Mouse (Mus musculus) cerebellum, adult 9-11 months (tissue): ENCODE measurements at regions not wholly inside any gene's neighbourhood (a gene's known extent, or its start where the extent isn't known, plus 50 kb on each side); places are given as distances from the start of the nearest gene placed in this dataset.

ENCODE experiments used
- DNase-seq: peaks from one replicate; pipeline ENCODE4 v3.0.0; 2022

GRCm38 (mm10) chr1:75612083-75612720 is 66.1 kb downstream of the Slc4a3 start:
- no peak for DNase-seq

DNA sequence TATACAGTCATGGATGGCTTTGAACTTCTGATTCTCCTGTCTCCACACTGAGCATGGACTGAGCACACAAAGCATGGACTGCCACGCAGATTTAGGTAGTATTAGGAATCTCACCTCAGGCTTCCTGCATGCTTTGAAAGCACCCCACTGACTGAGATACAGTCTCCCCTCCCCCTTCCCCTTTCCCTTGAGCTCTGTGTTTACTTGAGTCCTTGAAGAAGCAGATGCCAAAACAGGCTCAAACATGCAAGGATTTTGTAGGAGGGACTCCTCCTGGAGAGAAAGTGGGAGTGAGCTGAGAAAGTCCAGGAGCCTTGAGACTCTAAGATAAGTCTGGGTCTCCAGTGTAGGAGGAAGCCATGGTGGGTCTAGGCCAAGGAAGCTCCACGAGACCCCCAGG is 67.1 kb downstream of the Slc4a3 start:
- DNase-seq, result no peak

- DNase-seq, result peak; percentile 30
Observed at GRCm38 (mm10) chr1:75616971-75617370, 70.9 kb downstream of the Slc4a3 start.

GRCm38 (mm10) chr1:75618367-75618790 is 72.3 kb downstream of the Slc4a3 start:
- peak; percentile 57 for DNase-seq

GRCm38 (mm10) chr1:75630287-75630686 is 84.2 kb downstream of the Slc4a3 start:
- DNase-seq, result no peak

DNA sequence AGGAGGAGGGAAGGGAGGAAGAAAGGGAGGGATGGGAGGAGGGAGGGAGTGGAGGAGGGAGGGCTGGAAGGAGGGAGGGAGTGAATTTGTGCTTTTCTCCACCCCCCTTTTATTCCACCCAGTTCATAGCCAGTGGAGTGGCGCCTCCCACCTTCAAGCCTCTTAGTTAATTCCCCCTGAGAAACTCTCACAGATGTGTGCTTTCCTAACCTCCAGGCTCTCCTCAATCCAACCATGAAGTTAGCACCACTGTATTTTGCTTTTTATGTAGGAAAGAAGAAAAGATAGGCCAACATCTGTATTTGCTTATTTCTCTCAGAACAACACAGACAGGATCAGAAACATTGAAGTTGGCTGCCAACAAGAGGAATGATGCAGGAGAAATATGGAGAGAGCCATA is 85.7 kb downstream of the Slc4a3 start:
- DNase-seq, result no peak

- DNase-seq, result no peak
Observed at GRCm38 (mm10) chr1:75635591-75635990, 89.5 kb downstream of the Slc4a3 start.

DNA sequence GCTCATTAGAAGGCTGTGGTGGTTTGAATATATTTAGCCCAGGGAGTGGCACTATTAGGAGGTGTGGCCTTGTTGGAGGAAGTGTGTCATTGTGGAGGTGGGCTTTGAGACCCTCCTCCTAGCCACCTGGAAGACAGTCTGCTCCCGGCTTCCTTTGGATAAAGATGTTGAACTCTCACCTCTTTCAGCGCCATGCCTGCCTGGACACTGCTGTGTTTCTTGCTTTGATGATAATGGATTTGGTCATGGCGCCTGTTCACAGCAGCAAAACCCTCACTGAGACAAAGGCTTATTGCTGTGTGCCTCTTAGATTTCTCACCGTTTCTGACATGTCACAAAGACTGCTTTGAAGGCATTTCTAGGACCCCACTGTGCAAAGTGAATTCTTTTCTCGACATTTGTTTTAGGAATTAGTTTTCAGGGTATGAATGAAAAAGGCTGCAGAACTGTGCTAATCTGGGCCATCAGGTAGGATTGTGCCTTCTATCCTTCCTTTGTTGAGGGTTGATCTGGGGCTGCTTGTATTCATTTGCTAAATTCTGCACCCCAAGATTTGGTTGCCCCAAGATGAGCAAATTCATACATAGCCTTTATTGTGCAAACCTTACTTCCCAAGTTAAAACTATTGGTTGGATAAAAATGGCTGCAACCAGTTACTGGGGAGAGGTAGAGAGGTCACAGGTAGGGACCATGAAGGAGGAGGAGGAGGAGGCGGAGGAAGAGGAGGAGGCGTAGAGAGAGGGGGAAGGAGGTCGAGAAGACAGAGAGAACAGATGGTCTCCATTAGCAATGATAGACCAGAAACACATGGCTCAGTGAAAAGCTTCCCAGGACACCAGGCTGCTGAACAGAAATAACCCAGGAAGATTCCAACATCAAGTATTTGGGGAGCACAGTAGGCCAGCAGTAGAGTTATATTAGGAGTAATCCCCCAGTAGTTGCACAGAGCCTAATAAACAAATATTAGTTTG is 93.2 kb downstream of the Slc4a3 start:
- no peak for DNase-seq

DNA sequence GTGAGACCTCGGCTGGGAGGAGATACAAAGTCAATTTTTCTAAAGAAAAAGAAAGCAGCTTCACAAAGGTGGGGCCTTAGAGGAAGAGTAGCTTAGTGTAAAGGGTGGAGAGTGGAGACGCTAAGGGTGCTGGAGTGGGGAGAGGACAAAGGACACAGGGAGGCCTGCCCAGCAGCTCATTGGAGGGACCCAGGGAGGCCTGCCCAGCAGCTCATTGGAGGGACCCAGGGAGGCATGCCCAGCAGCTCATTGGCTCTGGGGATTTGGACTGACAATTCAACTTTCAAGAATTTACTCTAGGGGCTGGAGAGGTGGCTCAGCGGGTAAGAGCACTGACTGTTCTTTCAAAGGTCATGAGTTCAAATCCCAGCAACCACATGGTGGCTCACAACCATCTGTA is 96.4 kb downstream of the Slc4a3 start:
- no peak for DNase-seq

DNA sequence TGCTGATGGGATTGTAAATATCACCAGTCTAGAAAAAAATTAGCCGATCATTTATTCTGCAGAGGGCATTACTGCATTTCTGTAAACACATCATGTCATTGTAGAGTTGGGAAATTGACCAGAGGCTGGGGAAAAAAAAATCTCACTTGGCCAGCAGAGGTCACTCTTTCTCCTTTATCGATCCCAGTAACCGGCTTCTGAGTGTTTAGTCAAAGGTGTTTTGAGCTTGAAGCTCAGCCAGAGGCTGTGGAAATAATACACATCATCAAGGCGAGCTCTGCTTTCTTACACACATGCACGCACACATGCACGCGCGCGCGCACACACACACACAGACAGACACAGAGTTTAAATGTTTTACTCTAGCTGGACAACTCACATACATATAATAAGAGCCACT is 106.5 kb downstream of the Slc4a3 start:
- DNase-seq, result peak; percentile 47

DNA sequence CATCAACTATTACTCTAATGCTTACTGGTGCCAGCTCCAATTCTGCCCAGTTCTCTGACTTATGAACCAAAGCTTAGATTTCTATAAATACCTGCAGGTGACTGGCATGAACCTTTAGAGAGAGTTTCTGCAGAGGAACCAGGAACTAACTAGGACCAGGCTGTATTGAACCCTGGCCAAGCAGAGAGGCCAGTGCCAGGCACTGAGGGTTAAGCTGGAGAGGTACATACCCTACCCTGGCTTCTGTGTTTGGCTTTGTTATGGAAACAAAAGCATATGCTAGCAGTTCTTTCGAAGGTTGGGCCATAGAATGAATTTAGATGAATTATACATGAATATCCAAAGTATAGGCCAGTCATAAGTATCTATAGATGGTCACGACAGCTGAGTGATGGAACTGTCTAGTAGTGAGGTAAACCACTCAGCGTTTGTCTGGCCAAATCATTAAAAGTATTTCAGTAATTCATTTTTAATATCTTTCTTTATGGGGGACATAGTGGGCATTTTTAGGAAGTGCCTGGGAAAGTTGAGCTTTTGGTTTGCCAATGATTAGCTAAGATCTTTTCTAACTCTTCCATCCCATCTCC is 107.0 kb downstream of the Slc4a3 start:
- DNase-seq, result peak; percentile 8

- DNase-seq, result peak; percentile 70
Observed at GRCm38 (mm10) chr1:75653671-75654076, 107.6 kb downstream of the Slc4a3 start.

DNA sequence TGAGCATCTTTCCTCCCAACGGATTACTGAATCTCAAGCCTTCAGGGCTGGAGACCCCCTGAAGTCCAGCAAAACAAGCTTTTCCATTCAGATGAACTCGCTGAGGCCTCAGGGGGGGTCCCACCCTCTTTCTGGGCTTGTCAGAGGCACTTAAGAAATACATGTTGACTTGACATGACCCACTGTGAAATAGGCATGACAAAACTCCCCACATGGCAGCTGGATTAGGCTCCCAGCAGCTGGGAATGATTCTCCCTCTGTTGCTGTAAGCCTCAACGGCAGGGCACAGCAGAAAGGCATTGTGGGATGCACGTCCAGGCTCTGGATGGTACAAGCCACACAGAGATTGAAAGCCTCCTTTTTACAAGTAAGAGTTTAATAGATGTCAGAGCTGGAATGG is 110.5 kb downstream of the Slc4a3 start:
- no peak for DNase-seq

- DNase-seq, result no peak
Observed at GRCm38 (mm10) chr1:75660336-75661100, 114.5 kb downstream of the Slc4a3 start.

GRCm38 (mm10) chr1:75662141-75662990 is 116.3 kb downstream of the Slc4a3 start:
- no peak for DNase-seq

DNA sequence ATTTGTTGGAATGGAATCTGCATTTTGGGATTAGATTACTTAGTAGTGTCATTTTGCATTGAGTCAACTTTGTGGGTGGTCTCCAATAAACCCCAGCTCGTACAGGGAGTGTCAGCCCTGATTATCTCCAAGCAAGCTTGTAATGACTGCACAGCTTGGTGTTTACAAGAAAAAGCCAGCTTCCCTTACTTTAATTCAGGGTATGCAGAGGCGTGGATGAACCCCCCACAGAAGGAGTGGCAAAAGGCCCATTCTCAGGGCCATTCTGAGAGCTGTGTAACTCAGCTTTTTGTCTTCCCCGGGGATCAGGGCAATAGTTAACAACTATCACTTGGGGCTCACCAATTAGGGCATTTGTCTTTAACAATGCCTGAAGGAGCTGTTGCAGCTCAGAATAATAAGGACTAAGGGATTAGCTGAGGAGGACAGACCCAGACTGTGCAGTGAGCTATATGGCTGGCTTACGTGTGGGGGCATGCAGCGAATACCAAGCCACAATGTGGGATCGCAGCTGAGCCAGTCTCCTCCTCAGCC is 121.7 kb downstream of the Slc4a3 start:
- no peak for DNase-seq

DNA sequence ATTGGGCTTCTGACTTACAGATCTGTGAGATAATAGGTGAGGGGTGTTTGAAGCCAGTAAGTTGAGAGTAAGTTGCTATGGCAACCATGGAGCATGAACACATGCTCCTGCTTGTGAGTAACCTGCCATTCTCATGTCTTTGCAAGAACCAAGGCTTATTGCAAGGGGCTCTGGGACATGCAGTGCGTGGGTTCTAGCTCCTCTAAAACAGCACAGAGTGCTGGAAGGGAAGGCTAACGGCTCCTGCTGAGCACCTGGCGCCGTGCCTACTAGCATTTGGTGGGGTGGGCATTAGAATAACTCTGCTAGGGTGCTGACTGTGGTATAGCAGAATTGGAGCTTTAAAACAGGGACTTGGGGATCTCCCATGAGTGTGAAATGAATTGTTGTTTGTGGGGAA is 130.2 kb downstream of the Slc4a3 start:
- no peak for DNase-seq

GRCm38 (mm10) chr1:75677695-75678094 is 131.6 kb downstream of the Slc4a3 start:
- DNase-seq, result no peak

DNA sequence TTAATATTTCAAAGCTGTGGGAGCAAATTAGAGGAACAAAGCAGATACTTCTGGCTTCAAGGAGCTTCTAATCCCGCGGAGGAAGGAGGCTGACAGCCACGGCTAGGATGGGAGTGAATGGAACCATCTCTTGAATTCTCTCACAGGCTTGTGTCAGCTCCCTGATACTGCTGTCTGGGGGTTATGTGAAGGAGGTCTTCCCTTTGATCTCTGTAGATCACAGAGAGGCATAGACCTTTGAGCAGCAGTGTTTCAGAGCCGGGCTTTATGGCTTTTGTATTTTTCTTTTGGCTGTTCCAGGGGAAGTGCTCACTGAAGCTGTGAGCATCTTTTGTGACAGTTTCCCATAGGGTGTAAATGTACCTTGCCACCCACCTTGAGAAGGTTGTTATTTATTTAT is 132.2 kb downstream of the Slc4a3 start:
- no peak for DNase-seq

- no peak for DNase-seq
Observed at GRCm38 (mm10) chr1:75680366-75680765, 134.3 kb downstream of the Slc4a3 start.

- DNase-seq, result no peak
Observed at GRCm38 (mm10) chr1:75681913-75682312, 135.8 kb downstream of the Slc4a3 start.

DNA sequence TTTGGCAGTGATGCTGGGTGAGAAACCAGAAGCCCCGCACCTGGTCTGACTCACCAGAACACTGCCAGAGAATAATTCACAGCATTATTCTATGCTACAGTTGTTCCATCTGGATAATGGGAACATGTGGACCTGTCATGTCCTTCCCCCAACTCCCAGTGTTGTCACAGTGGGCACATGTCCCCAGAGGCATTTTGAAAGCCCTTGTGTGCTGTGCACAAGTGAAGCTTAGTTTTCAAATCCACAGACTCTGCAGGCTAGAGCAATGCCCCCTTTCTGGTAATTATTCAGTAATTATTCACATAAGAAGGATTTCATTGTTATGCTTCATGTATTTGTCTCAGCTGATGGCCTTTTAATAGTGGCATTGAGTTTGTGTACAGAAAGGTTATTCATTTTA is 146.7 kb downstream of the Slc4a3 start:
- DNase-seq, result peak; percentile 17
